Mouse (Mus musculus): Measurements from ENCODE around the gene Scube1. TPM values are rescaled to one million over a fixed set of nuclear protein-coding genes. Genes with fewer than 3 reads are reported as not detected.
A peak's percentile ranks its signal among the peaks of the same experiment; 100 is the strongest.

Gene Scube1
- polyA plus RNA-seq, 1 experiment from 2014 or later, result 1.6 TPM

GRCm38 (mm10) chr15:83572132-83572531 is 152.7 kb downstream of the Scube1 start:
- no peak overlapping the region for H3K4me3 ChIP-seq (ENCODE audit: low read depth, low read length)
- no peak overlapping the region for H3K9ac ChIP-seq (replicated peaks; ENCODE audit: low read depth)
- no peaks in the 10 kb centered on the region for H3K9me3 ChIP-seq (ENCODE audit: low read length)
- H3K36me3 ChIP-seq (ENCODE audit: insufficient read depth, low read length), result peaks cover 16% of the 10 kb centered on the region; the same call in 1 of the 2 replicates
- H3K4me2 ChIP-seq (replicated peaks; ENCODE audit: low read depth, low read length), result no peak overlapping the region
- DNase-seq (ENCODE audit: low spot score), result no peak
- TF ChIP-seq CTCF (IDR thresholded peaks at IDR 0.05), result no peak
- no peak for TF ChIP-seq EP300 (IDR thresholded peaks at IDR 0.05)
- 81% methylated on average over 4 of the region's 4 CpGs for WGBS
- H3K4me1 ChIP-seq (ENCODE audit: insufficient read depth, low read depth, low read length), result no peaks in the 10 kb centered on the region
- ATAC-seq, result no peak
- H3K27me3 ChIP-seq (replicated peaks; ENCODE audit: insufficient read depth, low read length), result no peaks in the 10 kb centered on the region
- no peak overlapping the region for H3K27ac ChIP-seq (ENCODE audit: low read length)

DNA sequence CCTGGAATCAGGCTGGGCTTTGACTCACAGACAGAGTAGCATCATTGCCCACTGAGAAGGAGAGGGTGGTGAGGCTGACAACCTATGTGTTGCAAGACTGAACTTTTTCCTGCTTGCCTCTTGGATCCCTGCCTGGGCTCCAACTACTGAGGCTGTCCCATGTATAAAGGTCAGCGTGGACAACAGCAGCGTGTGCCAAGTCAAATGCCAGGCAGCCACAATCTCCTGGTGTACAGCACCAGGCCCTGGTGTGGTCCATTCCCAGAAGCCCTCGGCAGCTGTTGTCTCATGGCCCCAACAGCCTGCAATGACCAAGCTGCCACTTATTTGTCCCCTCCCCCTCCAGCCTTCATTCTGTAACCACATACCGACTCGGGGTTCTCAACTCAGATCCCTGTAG is 153.2 kb downstream of the Scube1 start:
- 78% methylated on average over 5 of the region's 5 CpGs for WGBS
- TF ChIP-seq EP300 (IDR thresholded peaks at IDR 0.05) (no peak), CTCF (IDR thresholded peaks at IDR 0.05) (no peak)
- no peak overlapping the region for H3K27ac ChIP-seq (ENCODE audit: low read length)
- no peak overlapping the region for H3K4me2 ChIP-seq (replicated peaks; ENCODE audit: low read depth, low read length)
- no peaks in the 10 kb centered on the region for H3K9me3 ChIP-seq (ENCODE audit: low read length)
- peaks cover 16% of the 10 kb centered on the region; the same call in 1 of the 2 replicates for H3K36me3 ChIP-seq (ENCODE audit: insufficient read depth, low read length)
- no peak for DNase-seq (ENCODE audit: low spot score)
- H3K4me3 ChIP-seq (ENCODE audit: low read depth, low read length), result no peak overlapping the region
- H3K4me1 ChIP-seq (ENCODE audit: insufficient read depth, low read depth, low read length), result no peaks in the 10 kb centered on the region
- H3K27me3 ChIP-seq (replicated peaks; ENCODE audit: insufficient read depth, low read length), result no peaks in the 10 kb centered on the region
- no peak overlapping the region for H3K9ac ChIP-seq (replicated peaks; ENCODE audit: low read depth)
- ATAC-seq, result no peak

- Histone ChIP-seq H3K4me1 (ENCODE audit: insufficient read depth, low read depth, low read length) (no peaks in the 10 kb centered on the region; the same call in 1 of the 2 replicates), H3K9me3 (ENCODE audit: low read length) (no peaks in the 10 kb centered on the region), H3K4me3 (ENCODE audit: low read depth, low read length) (no peak overlapping the region), H3K27me3 (replicated peaks; ENCODE audit: insufficient read depth, low read length) (no peaks in the 10 kb centered on the region), H3K9ac (replicated peaks; ENCODE audit: low read depth) (no peak overlapping the region), H3K36me3 (ENCODE audit: insufficient read depth, low read length) (peaks cover 10% of the 10 kb centered on the region; the same call in 1 of the 2 replicates), H3K27ac (ENCODE audit: low read length) (no peak overlapping the region), H3K4me2 (replicated peaks; ENCODE audit: low read depth, low read length) (no peak overlapping the region)
- WGBS, result 53% methylated on average over 2 of the region's 2 CpGs
- ATAC-seq (no peak), DNase-seq (ENCODE audit: low spot score) (no peak)
- TF ChIP-seq EP300 (IDR thresholded peaks at IDR 0.05), result no peak
- peak; percentile 58 for TF ChIP-seq CTCF (IDR thresholded peaks at IDR 0.05)
Observed at GRCm38 (mm10) chr15:83570641-83571040, 154.2 kb downstream of the Scube1 start.

- no peak for TF ChIP-seq CTCF (IDR thresholded peaks at IDR 0.05)
- TF ChIP-seq EP300 (IDR thresholded peaks at IDR 0.05), result no peak
- no peak overlapping the region for H3K4me2 ChIP-seq (replicated peaks; ENCODE audit: low read depth, low read length)
- ATAC-seq, result peak; percentile 33
- no peaks in the 10 kb centered on the region for H3K9me3 ChIP-seq (ENCODE audit: low read length)
- H3K4me1 ChIP-seq (ENCODE audit: insufficient read depth, low read depth, low read length), result no peaks in the 10 kb centered on the region; the same call in 1 of the 2 replicates
- H3K9ac ChIP-seq (replicated peaks; ENCODE audit: low read depth), result no peak overlapping the region
- peaks cover 10% of the 10 kb centered on the region; the same call in 1 of the 2 replicates for H3K36me3 ChIP-seq (ENCODE audit: insufficient read depth, low read length)
- no peak overlapping the region for H3K4me3 ChIP-seq (ENCODE audit: low read depth, low read length)
- DNase-seq (ENCODE audit: low spot score), result peak; percentile 34
- H3K27ac ChIP-seq (ENCODE audit: low read length), result no peak overlapping the region
- H3K27me3 ChIP-seq (replicated peaks; ENCODE audit: insufficient read depth, low read length), result no peaks in the 10 kb centered on the region
- WGBS, result 57% methylated on average over 11 of the region's 11 CpGs
Observed at GRCm38 (mm10) chr15:83569682-83570081, 155.1 kb downstream of the Scube1 start.

GRCm38 (mm10) chr15:83568544-83568943 is 156.3 kb downstream of the Scube1 start:
- Histone ChIP-seq H3K4me2 (replicated peaks; ENCODE audit: low read depth, low read length) (no peak overlapping the region), H3K27ac (ENCODE audit: low read length) (no peak overlapping the region), H3K9ac (replicated peaks; ENCODE audit: low read depth) (no peak overlapping the region), H3K36me3 (ENCODE audit: insufficient read depth, low read length) (peaks cover 4% of the 10 kb centered on the region; the same call in 1 of the 2 replicates), H3K9me3 (ENCODE audit: low read length) (no peaks in the 10 kb centered on the region), H3K4me1 (ENCODE audit: insufficient read depth, low read depth, low read length) (no peaks in the 10 kb centered on the region; the same call in 1 of the 2 replicates), H3K4me3 (ENCODE audit: low read depth, low read length) (no peak overlapping the region), H3K27me3 (replicated peaks; ENCODE audit: insufficient read depth, low read length) (no peaks in the 10 kb centered on the region)
- 95% methylated on average over 5 of the region's 5 CpGs for WGBS
- TF ChIP-seq CTCF (IDR thresholded peaks at IDR 0.05), result no peak
- TF ChIP-seq EP300 (IDR thresholded peaks at IDR 0.05), result no peak
- ATAC-seq (no peak), DNase-seq (ENCODE audit: low spot score) (no peak)

GRCm38 (mm10) chr15:83567728-83568127 is 157.1 kb downstream of the Scube1 start:
- Histone ChIP-seq H3K4me2 (replicated peaks; ENCODE audit: low read depth, low read length) (no peak overlapping the region), H3K9me3 (ENCODE audit: low read length) (no peaks in the 10 kb centered on the region), H3K4me1 (ENCODE audit: insufficient read depth, low read depth, low read length) (no peaks in the 10 kb centered on the region; the same call in 1 of the 2 replicates), H3K27ac (ENCODE audit: low read length) (no peak overlapping the region), H3K9ac (replicated peaks; ENCODE audit: low read depth) (no peak overlapping the region), H3K27me3 (replicated peaks; ENCODE audit: insufficient read depth, low read length) (no peaks in the 10 kb centered on the region), H3K36me3 (ENCODE audit: insufficient read depth, low read length) (peaks cover 4% of the 10 kb centered on the region; the same call in 1 of the 2 replicates), H3K4me3 (ENCODE audit: low read depth, low read length) (no peak overlapping the region)
- DNase-seq (ENCODE audit: low spot score) (no peak), ATAC-seq (no peak)
- TF ChIP-seq EP300 (IDR thresholded peaks at IDR 0.05) (no peak), CTCF (IDR thresholded peaks at IDR 0.05) (no peak)
- WGBS, result 81% methylated on average over 3 of the region's 3 CpGs

Measured in lung, postnatal 0 days (tissue).